Mouse (Mus musculus) neural tube, embryonic 13.5 days (tissue): ENCODE measurements around the gene Ttc39b. TPM values are rescaled to one million over a fixed set of nuclear protein-coding genes. Genes with fewer than 3 reads are reported as not detected.

Experiments used
- ATAC-seq: fragments of 200-750 bp; cut with Nextera tagmentation; 2 replicates; pipeline ENCODE4 v1.8.0; 2017; ENCODE audit warnings: low read depth, mild to moderate bottlenecking, moderate TSS enrichment, moderate library complexity
- H3K27ac ChIP-seq: fragments of 300-500 bp; sonication (generic); replicated peaks from 2 replicates; pipeline ENCODE4 v1.5.1; 2015; ENCODE audit warnings: moderate library complexity, mild to moderate bottlenecking, inconsistent platforms
- H3K27me3 ChIP-seq: fragments of 300-500 bp; sonication (generic); 2 replicates; pipeline ENCODE4 v1.6.1; 2015; ENCODE audit warnings: mild to moderate bottlenecking, inconsistent platforms
- H3K36me3 ChIP-seq: fragments of 300-500 bp; sonication (generic); 2 replicates; pipeline ENCODE4 v1.6.1; 2015; ENCODE audit warnings: mild to moderate bottlenecking, inconsistent platforms
- H3K4me1 ChIP-seq: fragments of 300-500 bp; sonication (generic); replicated peaks from 2 replicates; pipeline ENCODE4 v1.6.1; 2015; ENCODE audit warnings: inconsistent platforms
- H3K4me2 ChIP-seq: fragments of 300-500 bp; sonication (generic); 2 replicates; pipeline ENCODE4 v1.6.1; 2015; ENCODE audit warnings: inconsistent platforms, mild to moderate bottlenecking, moderate library complexity
- H3K4me3 ChIP-seq: fragments of 300-500 bp; sonication (generic); 2 replicates; pipeline ENCODE4 v1.5.1; 2015; ENCODE audit warnings: mild to moderate bottlenecking, inconsistent platforms
- H3K9ac ChIP-seq: fragments of 300-500 bp; sonication (generic); 2 replicates; pipeline ENCODE4 v1.6.1; 2015; ENCODE audit warnings: moderate library complexity, mild to moderate bottlenecking, inconsistent platforms
- H3K9me3 ChIP-seq: fragments of 300-500 bp; sonication (generic); 2 replicates; pipeline ENCODE4 v1.6.1; 2016; ENCODE audit warnings: inconsistent platforms
- WGBS: fragments of 180-500 bp; shearing (Covaris S2); methylation state at CpG from one replicate; pipeline ENCODE4 v1.1.7; 2015; 5-methylcytosine and 5-hydroxymethylcytosine counted together
- polyA plus RNA-seq: library from polyadenylated mRNA; unstranded; fragments of >200 nt; fragmentation: Nextera tagmentation; extraction: Ambion mirVana; gene quantifications from 2 replicates; pipeline ENCODE4 v1.2.1, GENCODE M21; 2015

The Ttc39b gene
- 3.9 and 4.5 TPM in 2 replicates for polyA plus RNA-seq

DNA sequence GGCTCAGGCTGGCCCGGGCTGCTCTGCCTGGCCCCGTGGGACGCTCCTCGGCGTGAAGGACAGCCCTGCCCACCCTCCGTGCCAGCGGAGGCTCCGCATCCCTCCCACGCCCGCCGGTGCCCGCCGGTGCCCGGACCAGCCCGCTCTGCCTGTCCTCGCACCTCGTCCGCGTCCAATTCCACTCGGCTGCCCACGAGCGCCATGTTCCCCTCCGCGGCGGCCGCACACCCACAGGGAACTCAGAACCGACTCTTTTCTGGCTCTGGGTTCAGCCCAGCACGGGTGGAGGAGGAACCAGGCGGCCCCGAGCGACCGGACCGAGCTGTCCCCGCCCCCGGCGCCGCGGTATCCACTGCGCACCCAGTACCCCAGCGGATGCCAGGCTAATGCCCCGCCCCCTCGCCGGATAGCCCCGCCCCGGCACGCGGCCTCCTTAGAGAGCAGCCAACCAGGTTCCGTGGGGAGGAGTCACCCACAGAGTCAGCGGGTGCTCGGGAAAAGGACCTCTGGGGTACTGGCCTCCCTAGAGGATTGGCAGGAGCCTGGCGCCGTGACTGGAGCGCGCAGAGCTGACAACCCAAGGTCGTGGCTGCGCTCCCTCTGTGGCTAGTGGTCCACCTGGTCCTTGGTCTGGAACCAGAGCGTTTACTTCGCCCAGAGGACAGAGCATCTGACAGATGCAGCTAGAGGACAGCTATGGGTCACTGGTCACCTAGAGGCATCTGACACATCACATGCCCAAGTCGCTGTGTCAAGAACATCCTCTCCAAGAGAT, at the start of gene Ttc39b:
Ttc39b (minus strand) TSS at position 346 of the 775 bp plus-strand sequence.
- Histone ChIP-seq H3K27me3 (peaks cover 36% of the 10 kb centered on the region), H3K27ac (peak within 1 kb of the TSS; percentile 18; the same call in 1 of the 2 replicates), H3K36me3 (no peaks in the 10 kb centered on the region), H3K4me3 (peak within 1 kb of the TSS; percentile 68), H3K4me1 (peaks cover 16% of the 10 kb centered on the region), H3K4me2 (peak within 1 kb of the TSS; percentile 100), H3K9ac (peak within 1 kb of the TSS; percentile 70), H3K9me3 (no peaks in the 10 kb centered on the region)
- WGBS, result under 1% methylated on average over 59 of the region's 59 CpGs
- peak; percentile 99 for ATAC-seq

DNA sequence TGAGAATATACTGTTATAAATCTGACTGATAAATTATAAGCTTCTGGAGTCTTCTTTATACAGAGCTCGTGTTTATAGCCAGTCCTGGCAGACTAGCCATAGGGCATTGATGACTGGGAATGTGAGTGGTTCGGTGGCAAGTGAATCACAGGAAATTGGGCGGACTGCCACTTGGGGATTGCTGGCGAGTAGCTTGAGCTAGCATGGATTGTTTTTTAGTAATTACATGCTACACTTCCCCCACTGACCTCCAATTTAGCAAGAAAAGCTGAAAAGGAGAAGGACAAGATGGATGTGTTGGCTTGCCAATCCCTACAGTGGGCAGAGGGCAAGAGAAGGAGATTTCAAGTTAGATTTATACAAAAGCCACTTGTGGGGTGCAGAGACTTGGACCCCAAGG, 49.3 kb upstream of the Ttc39b start:
- H3K36me3 ChIP-seq, result no peaks in the 10 kb centered on the region
- no peaks in the 10 kb centered on the region for H3K9me3 ChIP-seq
- no peak overlapping the region for H3K9ac ChIP-seq
- 65% methylated on average over 4 of the region's 4 CpGs for WGBS
- no peak for ATAC-seq
- no peak overlapping the region for H3K4me2 ChIP-seq
- no peaks in the 10 kb centered on the region for H3K4me1 ChIP-seq
- no peaks in the 10 kb centered on the region for H3K27me3 ChIP-seq
- H3K4me3 ChIP-seq, result no peak overlapping the region
- no peak overlapping the region for H3K27ac ChIP-seq

DNA sequence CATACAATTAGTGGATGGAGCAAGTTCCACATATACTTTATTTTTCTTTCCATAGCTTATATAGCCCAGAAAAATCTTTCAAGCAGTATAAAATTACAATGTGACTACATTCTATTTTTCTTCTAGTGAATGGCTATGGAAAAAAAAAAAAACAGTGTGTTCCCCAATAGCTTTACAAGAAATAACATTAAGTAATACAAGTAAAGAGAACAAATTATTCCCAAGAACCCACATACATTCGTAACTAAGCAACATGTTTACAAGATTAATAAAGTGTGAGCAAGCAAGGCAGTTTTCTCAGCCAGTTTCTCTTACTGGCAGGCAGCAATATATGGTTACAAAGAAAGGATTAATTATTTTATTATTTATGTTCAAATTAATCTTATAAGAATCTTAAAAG, 33.7 kb upstream of the Ttc39b start:
- Histone ChIP-seq H3K27me3 (no peaks in the 10 kb centered on the region), H3K4me2 (no peak overlapping the region), H3K9ac (no peak overlapping the region), H3K27ac (no peak overlapping the region), H3K4me3 (no peak overlapping the region), H3K36me3 (no peaks in the 10 kb centered on the region), H3K9me3 (peaks cover 14% of the 10 kb centered on the region; the same call in 1 of the 2 replicates), H3K4me1 (no peaks in the 10 kb centered on the region)
- WGBS, result 87% methylated on average over 1 of the region's 1 CpGs
- ATAC-seq, result no peak

DNA sequence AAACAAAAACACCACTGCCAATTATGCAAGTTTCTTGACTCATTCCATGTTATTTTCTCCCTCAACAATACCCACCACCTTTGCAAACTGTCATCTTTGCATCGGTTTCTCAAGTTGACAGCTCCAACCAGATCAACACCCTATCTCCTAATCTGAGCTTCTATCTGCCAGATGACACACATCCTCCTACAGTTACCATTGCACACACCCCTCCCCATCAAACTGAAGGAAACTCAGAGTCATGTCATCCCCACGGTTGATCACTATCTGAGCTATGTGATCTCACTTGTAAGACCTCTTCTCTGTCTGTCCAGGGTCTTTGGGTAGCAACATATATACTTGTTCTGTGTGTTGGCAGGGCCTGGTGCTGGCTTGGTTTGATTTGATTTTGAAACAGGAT, 30.7 kb upstream of the Ttc39b start:
- H3K36me3 ChIP-seq, result no peaks in the 10 kb centered on the region
- WGBS, result 89% methylated on average over 2 of the region's 2 CpGs
- no peak overlapping the region for H3K4me2 ChIP-seq
- no peak for ATAC-seq
- peaks cover 8% of the 10 kb centered on the region; the same call in 1 of the 2 replicates for H3K9me3 ChIP-seq
- H3K4me3 ChIP-seq, result no peak overlapping the region
- no peak overlapping the region for H3K27ac ChIP-seq
- no peaks in the 10 kb centered on the region for H3K27me3 ChIP-seq
- H3K4me1 ChIP-seq, result no peaks in the 10 kb centered on the region
- H3K9ac ChIP-seq, result no peak overlapping the region

DNA sequence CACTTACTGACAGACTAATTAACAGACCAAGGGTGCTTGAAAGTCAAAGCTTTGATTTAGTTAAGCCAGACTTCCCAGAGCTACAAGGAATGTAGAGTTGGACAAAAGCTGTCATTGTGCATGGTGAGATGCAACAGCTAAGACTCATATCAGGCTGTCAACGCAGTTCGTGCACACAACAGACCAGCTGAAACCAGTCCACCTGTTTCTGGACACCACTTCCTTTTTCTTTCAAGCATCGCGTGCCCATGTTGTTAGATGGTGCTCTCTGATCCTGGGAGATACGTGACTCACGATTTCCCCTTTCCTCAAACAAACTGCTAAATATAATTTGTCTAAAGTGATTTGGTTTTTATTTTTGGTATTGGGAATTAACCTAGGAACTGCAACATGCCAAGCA, 29.9 kb upstream of the Ttc39b start:
- Histone ChIP-seq H3K27ac (no peak overlapping the region), H3K36me3 (no peaks in the 10 kb centered on the region), H3K9me3 (peaks cover 8% of the 10 kb centered on the region; the same call in 1 of the 2 replicates), H3K9ac (no peak overlapping the region), H3K4me1 (no peaks in the 10 kb centered on the region), H3K4me2 (no peak overlapping the region), H3K27me3 (no peaks in the 10 kb centered on the region), H3K4me3 (no peak overlapping the region)
- 88% methylated on average over 6 of the region's 6 CpGs for WGBS
- ATAC-seq, result no peak

DNA sequence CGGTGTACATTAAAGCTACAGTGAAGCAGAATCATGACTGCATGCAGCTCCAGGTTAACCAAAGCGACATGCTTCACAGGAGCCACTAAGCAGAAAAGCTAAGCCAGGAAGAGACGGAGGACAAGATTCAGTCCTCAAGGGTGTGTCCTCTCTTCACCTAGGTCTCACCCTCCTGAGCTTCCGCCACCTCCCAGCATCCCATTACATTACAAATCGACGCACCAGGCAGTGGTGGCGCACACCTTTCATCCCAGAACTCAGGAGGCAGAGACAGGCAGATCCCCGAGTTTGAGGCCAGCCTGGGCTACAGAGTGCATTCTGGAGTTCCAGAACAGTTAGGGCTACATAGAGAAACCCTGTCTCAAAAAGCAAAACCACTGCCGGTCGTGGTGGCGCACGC, 29.2 kb upstream of the Ttc39b start:
- Histone ChIP-seq H3K9ac (no peak overlapping the region), H3K4me3 (no peak overlapping the region), H3K4me1 (no peaks in the 10 kb centered on the region), H3K9me3 (peaks cover 8% of the 10 kb centered on the region; the same call in 1 of the 2 replicates), H3K27ac (no peak overlapping the region), H3K27me3 (no peaks in the 10 kb centered on the region), H3K4me2 (no peak overlapping the region), H3K36me3 (no peaks in the 10 kb centered on the region)
- ATAC-seq, result no peak
- 94% methylated on average over 12 of the region's 12 CpGs for WGBS

DNA sequence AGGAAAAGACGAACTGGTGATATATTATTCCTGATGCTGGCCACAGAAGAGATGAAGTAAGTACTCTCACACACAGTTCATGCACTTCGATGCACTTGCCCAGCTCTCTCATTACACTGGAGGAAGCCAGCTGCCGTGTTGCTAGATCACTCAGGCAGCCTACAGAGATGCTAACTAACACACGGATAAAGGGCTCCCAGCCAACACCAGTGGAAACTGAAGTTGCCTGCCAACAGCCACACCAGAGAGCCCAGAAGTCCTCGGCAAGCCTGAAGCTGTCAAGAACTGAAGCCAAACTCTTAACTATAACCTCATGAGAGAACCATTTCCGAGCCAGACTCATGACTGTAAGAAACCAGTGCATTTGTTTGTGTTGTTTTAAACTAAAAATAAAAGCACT, 26.7 kb upstream of the Ttc39b start:
- H3K27me3 ChIP-seq, result no peaks in the 10 kb centered on the region
- no peak overlapping the region for H3K4me2 ChIP-seq
- no peaks in the 10 kb centered on the region for H3K4me1 ChIP-seq
- H3K4me3 ChIP-seq, result no peak overlapping the region
- no peaks in the 10 kb centered on the region for H3K36me3 ChIP-seq
- 64% methylated on average over 6 of the region's 6 CpGs for WGBS
- H3K9me3 ChIP-seq, result no peaks in the 10 kb centered on the region
- H3K9ac ChIP-seq, result no peak overlapping the region
- ATAC-seq, result no peak
- no peak overlapping the region for H3K27ac ChIP-seq

DNA sequence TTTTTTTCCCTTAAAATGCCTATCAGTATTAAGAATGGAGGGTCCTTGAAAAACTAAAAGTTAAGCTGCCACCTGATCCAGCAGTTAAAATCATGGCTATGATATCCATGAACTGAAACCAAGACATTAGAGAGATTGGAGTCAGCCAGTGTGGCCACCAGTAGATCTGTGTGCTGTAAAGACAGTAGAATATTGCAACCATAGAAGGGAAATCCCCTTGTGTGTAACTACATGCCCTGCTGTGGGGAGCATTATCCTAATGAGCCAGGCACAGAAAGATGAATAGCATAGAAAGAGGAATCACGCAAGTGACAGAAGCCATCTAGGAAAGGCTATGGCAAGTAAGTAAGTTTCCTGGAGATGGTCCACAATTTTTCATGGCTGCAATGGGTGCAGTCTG, 24.9 kb upstream of the Ttc39b start:
- no peak overlapping the region for H3K9ac ChIP-seq
- H3K4me1 ChIP-seq, result no peaks in the 10 kb centered on the region
- no peak for ATAC-seq
- H3K27me3 ChIP-seq, result no peaks in the 10 kb centered on the region
- WGBS, result 79% methylated on average over 1 of the region's 1 CpGs
- no peak overlapping the region for H3K4me3 ChIP-seq
- no peaks in the 10 kb centered on the region for H3K9me3 ChIP-seq
- H3K27ac ChIP-seq, result no peak overlapping the region
- no peaks in the 10 kb centered on the region for H3K36me3 ChIP-seq
- H3K4me2 ChIP-seq, result no peak overlapping the region

DNA sequence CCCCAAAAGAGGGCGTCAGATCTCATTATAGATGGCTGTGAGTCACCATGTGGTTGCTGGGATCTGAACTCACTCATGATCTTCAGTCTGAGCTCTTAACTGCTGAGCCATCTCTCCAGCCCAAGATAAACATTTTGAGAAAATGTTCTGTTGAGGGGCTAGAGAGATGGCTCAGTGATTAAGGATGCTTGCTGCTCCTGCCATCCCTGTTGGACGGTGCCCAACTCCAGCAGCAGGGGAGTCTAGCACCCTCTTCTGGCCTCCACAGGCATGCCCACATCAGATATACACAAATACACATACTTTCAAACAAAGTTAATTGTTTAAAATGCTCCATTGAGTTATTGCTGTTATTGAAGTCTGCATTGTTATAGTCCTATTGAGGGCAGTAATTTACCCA, 19.8 kb upstream of the Ttc39b start:
- H3K9ac ChIP-seq, result no peak overlapping the region
- 73% methylated on average over 2 of the region's 2 CpGs for WGBS
- H3K36me3 ChIP-seq, result no peaks in the 10 kb centered on the region
- no peak overlapping the region for H3K4me3 ChIP-seq
- H3K27me3 ChIP-seq, result no peaks in the 10 kb centered on the region
- no peak for ATAC-seq
- H3K9me3 ChIP-seq, result no peaks in the 10 kb centered on the region
- no peaks in the 10 kb centered on the region for H3K4me1 ChIP-seq
- no peak overlapping the region for H3K27ac ChIP-seq
- no peak overlapping the region for H3K4me2 ChIP-seq

DNA sequence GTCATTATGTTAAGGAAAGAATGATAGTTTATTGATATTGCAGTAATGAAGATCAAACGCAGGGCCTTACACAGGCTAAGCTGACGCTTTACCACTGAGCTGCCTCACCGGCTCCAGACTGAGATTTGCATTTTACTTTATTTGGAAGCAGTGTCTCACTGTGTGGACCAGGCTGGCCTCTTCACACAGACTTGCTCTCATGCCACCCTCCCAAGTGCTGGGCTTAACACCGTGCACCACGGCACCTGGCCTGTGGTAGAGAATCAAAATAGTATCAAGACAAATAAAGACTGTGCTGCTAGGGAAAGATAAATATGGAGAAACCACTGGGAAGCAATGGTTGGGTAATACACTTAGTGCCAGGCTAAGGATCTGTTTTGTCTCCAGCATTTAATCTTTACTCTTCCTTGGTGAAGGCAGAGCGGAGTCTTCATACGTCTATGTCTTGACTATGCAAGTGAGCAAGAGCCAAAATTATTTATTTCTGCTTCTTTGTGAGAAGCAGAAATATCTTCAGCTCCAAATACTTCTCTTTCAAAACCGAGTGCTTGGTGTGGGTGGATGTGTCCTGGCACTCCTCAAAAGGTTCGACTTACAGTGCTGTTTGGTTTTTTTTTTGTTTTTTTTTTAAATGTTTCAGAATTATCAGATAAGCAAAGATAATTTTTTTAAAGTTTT, 19.2 kb upstream of the Ttc39b start:
- 85% methylated on average over 9 of the region's 9 CpGs for WGBS
- no peaks in the 10 kb centered on the region for H3K4me1 ChIP-seq
- no peaks in the 10 kb centered on the region for H3K36me3 ChIP-seq
- H3K4me3 ChIP-seq, result no peak overlapping the region
- no peak overlapping the region for H3K4me2 ChIP-seq
- no peak for ATAC-seq
- no peak overlapping the region for H3K27ac ChIP-seq
- H3K9ac ChIP-seq, result no peak overlapping the region
- H3K9me3 ChIP-seq, result no peaks in the 10 kb centered on the region
- no peaks in the 10 kb centered on the region for H3K27me3 ChIP-seq

DNA sequence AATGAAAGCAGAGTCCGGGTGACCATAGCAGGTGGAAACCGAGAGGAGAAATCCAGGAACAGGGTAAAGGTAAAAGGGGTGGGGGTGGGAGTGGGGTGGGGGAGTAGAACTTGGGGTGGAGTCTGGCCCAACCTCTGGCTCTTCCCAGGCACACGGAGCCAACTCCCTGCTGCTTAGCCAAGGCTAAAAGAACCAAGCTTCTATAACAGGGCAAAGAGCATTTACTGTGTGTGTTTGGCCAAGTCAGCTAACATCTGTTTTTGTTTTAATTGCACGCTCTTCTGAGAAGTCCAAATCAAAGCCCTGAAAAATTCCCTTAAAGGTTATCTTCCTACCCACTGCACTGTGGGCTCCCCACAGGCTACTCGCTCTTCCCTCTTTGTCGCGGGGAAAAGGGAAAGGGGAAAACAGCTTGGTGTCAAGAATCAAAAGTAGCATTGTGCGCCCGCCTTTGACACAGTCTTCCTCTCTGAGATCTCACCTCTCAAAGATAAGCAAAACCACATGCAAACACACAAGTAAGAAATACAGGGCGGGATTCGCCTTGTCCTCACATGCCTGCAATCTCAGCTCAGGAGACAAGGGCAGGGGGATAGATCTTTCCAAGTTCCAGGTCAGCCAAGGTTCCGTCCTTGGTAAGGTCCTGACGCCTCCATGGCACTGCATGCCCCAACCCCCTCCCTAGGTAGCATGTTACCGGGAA, 18.4 kb upstream of the Ttc39b start:
- ATAC-seq, result no peak

DNA sequence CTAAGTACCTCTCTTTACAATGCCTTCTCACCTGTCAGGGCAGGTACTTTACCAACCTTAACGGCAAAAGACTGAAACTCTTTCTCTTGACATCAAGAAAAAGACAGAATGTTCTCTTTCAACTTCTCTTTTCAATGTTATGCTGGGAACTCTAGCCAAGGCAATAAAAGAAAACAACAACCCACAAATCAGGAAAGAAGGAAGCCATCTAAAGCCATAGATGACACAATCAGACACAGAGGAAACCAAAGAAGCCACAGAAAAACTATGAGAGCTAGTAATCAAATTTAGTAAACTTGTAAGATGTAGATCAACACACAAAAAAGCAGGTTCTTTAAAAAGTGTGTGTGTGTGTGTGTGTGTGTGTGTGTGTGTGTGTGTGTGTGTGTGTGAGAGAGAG, 15.3 kb upstream of the Ttc39b start:
- Histone ChIP-seq H3K4me1 (no peaks in the 10 kb centered on the region), H3K4me3 (no peak overlapping the region), H3K9me3 (no peaks in the 10 kb centered on the region), H3K27me3 (no peaks in the 10 kb centered on the region), H3K27ac (no peak overlapping the region), H3K9ac (no peak overlapping the region), H3K36me3 (no peaks in the 10 kb centered on the region), H3K4me2 (no peak overlapping the region)
- WGBS, result 84% methylated on average over 1 of the region's 1 CpGs
- no peak for ATAC-seq

More for the DNA sequence above, 18.4 kb upstream of the Ttc39b start:
- Histone ChIP-seq H3K27ac (no peak overlapping the region), H3K9me3 (no peaks in the 10 kb centered on the region), H3K9ac (no peak overlapping the region), H3K36me3 (no peaks in the 10 kb centered on the region), H3K4me3 (no peak overlapping the region), H3K4me2 (no peak overlapping the region), H3K4me1 (no peaks in the 10 kb centered on the region), H3K27me3 (no peaks in the 10 kb centered on the region)
- WGBS, result 64% methylated on average over 14 of the region's 14 CpGs
